In the genomic region with DNA sequence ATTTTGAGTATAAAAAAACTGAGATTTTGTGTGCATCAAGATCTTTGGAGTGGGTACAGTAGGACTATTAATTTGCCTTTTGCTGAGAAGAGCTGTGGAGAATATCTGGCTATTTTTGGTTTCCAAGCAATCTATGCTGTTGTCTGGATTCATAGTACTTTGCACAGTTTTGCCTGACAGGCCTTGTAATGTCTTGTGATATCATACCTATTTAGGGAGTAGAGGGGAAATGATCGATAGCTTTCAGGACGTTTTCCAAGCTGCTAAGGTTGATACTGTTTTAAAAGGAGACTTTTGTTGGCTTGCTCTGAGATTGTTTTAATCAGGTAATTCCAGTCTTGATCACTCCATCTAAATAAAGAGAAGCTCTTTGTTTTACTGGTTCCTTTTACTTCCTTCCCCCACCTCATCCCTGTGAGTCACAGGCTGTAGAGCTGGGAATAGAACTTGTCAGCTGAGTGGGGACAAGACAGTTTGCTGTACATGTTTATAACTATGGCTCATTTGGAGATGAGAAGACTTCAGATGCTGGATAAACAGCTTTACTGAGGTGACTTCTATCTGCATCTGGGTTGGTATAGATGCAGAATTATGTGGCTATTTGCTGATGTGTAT, we compare ENCODE assay signal across 10 mouse cellular contexts. TPM values are rescaled to one million over a fixed set of nuclear protein-coding genes. Genes with fewer than 3 reads are reported as not detected.
DNase-seq lines count a peak whose midpoint lies in the region; ATAC-seq and TF ChIP-seq lines count a peak whose summit lies in the region.
"Had no signal": no experiment of that assay in that cellular context is flagged by ENCODE, and none has a peak within 500 bp of the region (broad histone marks: within the 10 kb centered on the region; RNA-seq: fewer than 3 reads in every experiment).

No protein-coding gene starts in this region.

- 0 out of 2 replicates have a peak overlapping the region, but pooled peaks have one; percentile 3 for H3K27ac ChIP-seq in embryonic facial prominence, embryonic 15.5 days (replicated peaks)
- H3K27ac ChIP-seq in embryonic facial prominence, embryonic 10.5 days (replicated peaks) = no peak overlapping the region
- H3K27ac ChIP-seq in embryonic fibroblast, embryonic 13.5 days (ENCODE audit: insufficient read depth, low read length) = peak overlapping the region; percentile 65
- H3K27ac ChIP-seq: liver, embryonic 14.5 days had no signal

- no peak for DNase-seq in embryonic facial prominence, embryonic 10.5 days (ENCODE audit: low spot score)
- peak; percentile 70 for DNase-seq in layer of hippocampus, adult 9-11 months
- no peak for DNase-seq in layer of hippocampus, postnatal 10 days (ENCODE audit: low spot score in 2 of 2)
- peak; percentile 55 to 90 for DNase-seq in left cerebral cortex, postnatal 25 days (ENCODE audit: low spot score in 2 of 2)
- no peak for DNase-seq in spleen, postnatal 14 days (ENCODE audit: low spot score in 2 of 2)
- DNase-seq: kidney, adult 11 months had no signal

- no peak overlapping the region for H3K9ac ChIP-seq in embryonic facial prominence, embryonic 15.5 days
- H3K9ac ChIP-seq: liver, embryonic 14.5 days had no signal

- ATAC-seq in embryonic facial prominence, embryonic 15.5 days (ENCODE audit: insufficient number of reproducible peaks, low FRiP score, low TSS enrichment, low read depth) = no peak
- ATAC-seq in granulocyte monocyte progenitor cell, adult 5-6 weeks (replicated peaks; ENCODE audit: poor library complexity, severe bottlenecking) = no peak

- no peak overlapping the region for H3K4me2 ChIP-seq in embryonic facial prominence, embryonic 15.5 days (replicated peaks)

- TF ChIP-seq CTCF in embryonic fibroblast, embryonic 13.5 days (IDR thresholded peaks at IDR 0.05; ENCODE audit: borderline replicate concordance, insufficient read depth, low read length) = no peak

- H3K36me3 ChIP-seq in embryonic facial prominence, embryonic 15.5 days = no peaks in the 10 kb centered on the region
- peaks cover 11% of the 10 kb centered on the region for H3K36me3 ChIP-seq in embryonic facial prominence, embryonic 10.5 days (replicated peaks)

- 70% methylated on average over 2 of the region's 2 CpGs for WGBS in embryonic facial prominence, embryonic 15.5 days
- WGBS in embryonic facial prominence, embryonic 10.5 days = 82% methylated on average over 2 of the region's 2 CpGs

- H3K9me3 ChIP-seq in embryonic facial prominence, embryonic 15.5 days (replicated peaks) = no peaks in the 10 kb centered on the region
- no peaks in the 10 kb centered on the region for H3K9me3 ChIP-seq in embryonic facial prominence, embryonic 10.5 days

- intact Hi-C loops in left cerebral cortex, postnatal 25 days (cut with DNase I) = loop anchor here (2.0 kb wide), 2 partner anchors 25 to 95 kb away; partner anchors contain the start of gene Celf1

- H3K4me3 ChIP-seq in embryonic facial prominence, embryonic 15.5 days (replicated peaks) = no peak overlapping the region
- H3K4me3 ChIP-seq in embryonic facial prominence, embryonic 10.5 days = no peak overlapping the region
- no peak overlapping the region for H3K4me3 ChIP-seq in embryonic fibroblast, embryonic 13.5 days (ENCODE audit: insufficient read depth, low read length)

- no peak for TF ChIP-seq POLR2A in embryonic fibroblast, embryonic 13.5 days (IDR thresholded peaks at IDR 0.05; ENCODE audit: low read depth, low read length)

- peaks cover 6% of the 10 kb centered on the region; the same call in 1 of the 2 replicates for H3K4me1 ChIP-seq in embryonic facial prominence, embryonic 15.5 days
- H3K4me1 ChIP-seq in embryonic facial prominence, embryonic 10.5 days = 0 out of 2 replicates have a peak, but pooled peaks cover 4% of the 10 kb centered on the region
- H3K4me1 ChIP-seq in embryonic fibroblast, embryonic 13.5 days (ENCODE audit: control insufficient read depth, insufficient read depth, low read length) = peaks cover 5% of the 10 kb centered on the region; the same call in 1 of the 2 replicates

- H3K27me3 ChIP-seq in embryonic facial prominence, embryonic 15.5 days = no peaks in the 10 kb centered on the region
- H3K27me3 ChIP-seq in embryonic facial prominence, embryonic 10.5 days (replicated peaks; ENCODE audit: low read depth, poor library complexity, severe bottlenecking) = no peaks in the 10 kb centered on the region

RNA-seq across cellular contexts. Expression of gene Celf1, which starts 25.4 kb away (rescaled TPM):
- polyA plus RNA-seq in embryonic facial prominence, embryonic 15.5 days (2015; fragmentation: Nextera tagmentation; extraction: Ambion mirVana) = 66.4 and 66.7 TPM in 2 replicates
- polyA plus RNA-seq in embryonic facial prominence, embryonic 10.5 days (2016; fragmentation: Nextera tagmentation; extraction: Ambion mirVana) = 139 and 145 TPM in 2 replicates
- 100 to 1,000 TPM; 109 to 116 TPM for total RNA-seq in layer of hippocampus, postnatal 10 days (2021)
- polyA plus RNA-seq in embryonic fibroblast, embryonic 13.5 days (2011; ENCODE audit: insufficient read length, low read depth, missing spikeins) = 80.6 and 90.6 TPM in 2 replicates
- total RNA-seq in left cerebral cortex, postnatal 25 days (2021) = 100 to 1,000 TPM; 151 to 155 TPM
- 42.2 and 46.0 TPM in 2 replicates for total RNA-seq in granulocyte monocyte progenitor cell, adult 5-6 weeks (2014; fragmentation: Nextera tagmentation)
- total RNA-seq in granulocyte monocyte progenitor cell, adult 5-6 weeks (2017) = 25.2 and 26.5 TPM in 2 replicates

Comparison
In these comparisons a context has a peak if more than half of its experiments do, and no peak if none do; other contexts are left out.
1. DNase-seq: peak in layer of hippocampus, adult 9-11 months (single experiment) and left cerebral cortex, postnatal 25 days (2 of 2); none in embryonic facial prominence, embryonic 10.5 days (single experiment), layer of hippocampus, postnatal 10 days (0 of 2) and spleen, postnatal 14 days (0 of 2).